Mouse (Mus musculus): ENCODE results near the gene Phip.

- TF ChIP-seq CTCF (IDR thresholded peaks at IDR 0.05; ENCODE audit: extremely low read depth, insufficient read depth, low read length) (no peak), POLR2A (IDR thresholded peaks at IDR 0.05; ENCODE audit: extremely low read depth, insufficient read depth, low read length) (no peak)
Measured at GRCm38 (mm10) chr9:82861316-82861715, 114.0 kb downstream of the Phip start.

Data from cortical plate, adult 2 months (tissue).